10 mouse cellular contexts compared by ENCODE assay signal in the genomic region with DNA sequence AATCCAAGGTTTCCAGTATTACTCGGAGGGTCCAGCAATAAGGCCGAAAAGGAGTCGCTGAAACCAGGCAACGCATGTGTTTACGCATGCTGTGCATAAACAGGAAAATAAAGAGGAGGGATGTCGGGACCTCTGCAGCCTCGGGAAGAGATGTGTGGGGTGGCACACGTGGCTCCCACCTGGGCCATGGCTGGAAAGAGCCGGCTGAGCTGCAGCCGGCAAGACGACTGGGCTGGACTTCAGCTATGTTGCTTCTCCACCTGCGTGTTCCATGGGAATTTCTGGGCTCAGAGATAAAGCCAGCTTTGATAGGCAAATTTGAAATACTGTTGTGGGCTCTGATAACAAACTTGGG. TPM values are rescaled to one million over a fixed set of nuclear protein-coding genes. Genes with fewer than 3 reads are reported as not detected.
DNase-seq lines count a peak whose midpoint lies in the region; ATAC-seq lines count a peak whose summit lies in the region.
"Had no signal": no experiment of that assay in that cellular context is flagged by ENCODE, and none has a peak within 500 bp of the region (broad histone marks: within the 10 kb centered on the region; RNA-seq: fewer than 3 reads in every experiment).

No protein-coding gene starts in this region.

- H3K36me3 ChIP-seq in hindbrain, embryonic 10.5 days = no peaks in the 10 kb centered on the region
- no peaks in the 10 kb centered on the region for H3K36me3 ChIP-seq in hindbrain, embryonic 11.5 days (ENCODE audit: control insufficient read depth, insufficient read depth, low read length)
- no peaks in the 10 kb centered on the region for H3K36me3 ChIP-seq in hindbrain, embryonic 12.5 days
- no peaks in the 10 kb centered on the region for H3K36me3 ChIP-seq in intestine, embryonic 16.5 days (ENCODE audit: control insufficient read depth, insufficient read depth, low read length)
- no peaks in the 10 kb centered on the region for H3K36me3 ChIP-seq in neural tube, embryonic 12.5 days

- 24% methylated on average over 12 of the region's 12 CpGs for WGBS in hindbrain, embryonic 10.5 days
- WGBS in hindbrain, embryonic 11.5 days = 17% methylated on average over 12 of the region's 12 CpGs
- WGBS in hindbrain, embryonic 12.5 days = 25% methylated on average over 12 of the region's 12 CpGs
- WGBS in intestine, embryonic 16.5 days = 25% methylated on average over 12 of the region's 12 CpGs
- WGBS in neural tube, embryonic 12.5 days = 31% methylated on average over 12 of the region's 12 CpGs

- peak overlapping the region; percentile 62; the same call in 1 of the 2 replicates for H3K4me3 ChIP-seq in hindbrain, embryonic 10.5 days
- H3K4me3 ChIP-seq in hindbrain, embryonic 11.5 days (ENCODE audit: low read depth, low read length) = no peak overlapping the region
- H3K4me3 ChIP-seq in hindbrain, embryonic 12.5 days = no peak overlapping the region
- H3K4me3 ChIP-seq in intestine, embryonic 16.5 days (ENCODE audit: low read length) = no peak overlapping the region
- H3K4me3 ChIP-seq in neural tube, embryonic 12.5 days = no peak overlapping the region

- ATAC-seq in hindbrain, embryonic 11.5 days (ENCODE audit: low FRiP score) = no peak
- ATAC-seq in hindbrain, embryonic 12.5 days (ENCODE audit: low FRiP score) = no peak
- peak; percentile 12; the same call in 1 of the 2 replicates for ATAC-seq in intestine, embryonic 16.5 days
- ATAC-seq in neural tube, embryonic 12.5 days (ENCODE audit: low FRiP score, low read depth) = no peak
- no peak for ATAC-seq in megakaryocyte-erythroid progenitor cell, adult 5-6 weeks (replicated peaks; ENCODE audit: low FRiP score, low TSS enrichment, poor library complexity, severe bottlenecking)
- ATAC-seq: activated CD4-positive, CD25-positive, alpha-beta regulatory T cell, adult 4 months had no signal

- H3K27me3 ChIP-seq in hindbrain, embryonic 10.5 days (ENCODE audit: insufficient read depth, poor library complexity, severe bottlenecking) = peaks cover 84% of the 10 kb centered on the region
- H3K27me3 ChIP-seq in hindbrain, embryonic 11.5 days (ENCODE audit: control insufficient read depth, insufficient read depth, low read length) = peaks cover 35% of the 10 kb centered on the region
- H3K27me3 ChIP-seq in hindbrain, embryonic 12.5 days = peaks cover 57% of the 10 kb centered on the region
- H3K27me3 ChIP-seq in intestine, embryonic 16.5 days (replicated peaks; ENCODE audit: control insufficient read depth, insufficient read depth, low read length) = peaks cover 13% of the 10 kb centered on the region
- H3K27me3 ChIP-seq in neural tube, embryonic 12.5 days (replicated peaks) = peaks cover 49% of the 10 kb centered on the region

- H3K4me1 ChIP-seq in hindbrain, embryonic 10.5 days (replicated peaks) = peaks cover 36% of the 10 kb centered on the region
- no peaks in the 10 kb centered on the region; the same call in 1 of the 2 replicates for H3K4me1 ChIP-seq in hindbrain, embryonic 11.5 days (replicated peaks; ENCODE audit: control insufficient read depth, insufficient read depth, low read length)
- H3K4me1 ChIP-seq in hindbrain, embryonic 12.5 days = peaks cover 33% of the 10 kb centered on the region
- peaks cover 24% of the 10 kb centered on the region for H3K4me1 ChIP-seq in intestine, embryonic 16.5 days (ENCODE audit: control insufficient read depth, insufficient read depth, low read length)
- H3K4me1 ChIP-seq in neural tube, embryonic 12.5 days = peaks cover 31% of the 10 kb centered on the region

- no peak overlapping the region; the same call in 1 of the 2 replicates for H3K27ac ChIP-seq in hindbrain, embryonic 10.5 days
- no peak overlapping the region for H3K27ac ChIP-seq in hindbrain, embryonic 11.5 days (ENCODE audit: low read depth, low read length)
- H3K27ac ChIP-seq in hindbrain, embryonic 12.5 days = 0 out of 2 replicates have a peak overlapping the region, but pooled peaks have one; percentile 12
- no peak overlapping the region for H3K27ac ChIP-seq in intestine, embryonic 16.5 days (ENCODE audit: low read length)
- H3K27ac ChIP-seq in neural tube, embryonic 12.5 days = no peak overlapping the region

- H3K9ac ChIP-seq in hindbrain, embryonic 11.5 days (ENCODE audit: low read depth, low read length) = no peak overlapping the region
- no peak overlapping the region for H3K9ac ChIP-seq in hindbrain, embryonic 12.5 days
- H3K9ac ChIP-seq in intestine, embryonic 16.5 days (ENCODE audit: low read depth, low read length) = peak overlapping the region; percentile 64; the same call in 1 of the 2 replicates
- no peak overlapping the region for H3K9ac ChIP-seq in neural tube, embryonic 12.5 days

- DNase-seq in hindbrain, embryonic 10.5 days (ENCODE audit: low spot score) = no peak
- DNase-seq in hindbrain, embryonic 11.5 days (ENCODE audit: low spot score) = no peak
- DNase-seq in layer of hippocampus, adult 18-20 months (ENCODE audit: low spot score in 2 of 2) = no peak
- DNase-seq: spleen, adult 18-20 months; thymus, postnatal 25 days had no signal

- H3K4me2 ChIP-seq in hindbrain, embryonic 11.5 days (replicated peaks; ENCODE audit: low read depth, low read length) = no peak overlapping the region; the same call in 1 of the 2 replicates
- peak overlapping the region; percentile 72; the same call in 1 of the 2 replicates for H3K4me2 ChIP-seq in hindbrain, embryonic 12.5 days (replicated peaks)
- H3K4me2 ChIP-seq in intestine, embryonic 16.5 days (ENCODE audit: low read depth, low read length) = peak overlapping the region; percentile 86
- peak overlapping the region; percentile 78 for H3K4me2 ChIP-seq in neural tube, embryonic 12.5 days (replicated peaks)

- no peaks in the 10 kb centered on the region for H3K9me3 ChIP-seq in hindbrain, embryonic 10.5 days
- H3K9me3 ChIP-seq in hindbrain, embryonic 11.5 days (ENCODE audit: control insufficient read depth, low read length) = no peaks in the 10 kb centered on the region
- no peaks in the 10 kb centered on the region for H3K9me3 ChIP-seq in hindbrain, embryonic 12.5 days (replicated peaks)
- no peaks in the 10 kb centered on the region for H3K9me3 ChIP-seq in intestine, embryonic 16.5 days (ENCODE audit: control insufficient read depth, low read length)
- no peaks in the 10 kb centered on the region for H3K9me3 ChIP-seq in neural tube, embryonic 12.5 days

RNA-seq across cellular contexts. Expression of a gene that starts 0.9 kb away (rescaled TPM):
- 0.42 and 0.50 TPM in 2 replicates for polyA plus RNA-seq in hindbrain, embryonic 10.5 days (2016; fragmentation: Nextera tagmentation; extraction: Ambion mirVana)
- 0.25 and 0.82 TPM in 2 replicates for polyA plus RNA-seq in hindbrain, embryonic 11.5 days (2014; fragmentation: Nextera tagmentation; extraction: Ambion mirVana)
- polyA plus RNA-seq in hindbrain, embryonic 12.5 days (2016; fragmentation: Nextera tagmentation; extraction: Ambion mirVana) = 2.2 and 2.4 TPM in 2 replicates
- 1.6 and 1.7 TPM in 2 replicates for polyA plus RNA-seq in intestine, embryonic 16.5 days (2015; fragmentation: Nextera tagmentation; extraction: Ambion mirVana)
- polyA plus RNA-seq in neural tube, embryonic 12.5 days (2016; fragmentation: Nextera tagmentation; extraction: Ambion mirVana) = 1.5 and 1.7 TPM in 2 replicates
- total RNA-seq in megakaryocyte-erythroid progenitor cell, adult 5-6 weeks (2014; fragmentation: Nextera tagmentation) = 0.44 and 0.69 TPM in 2 replicates
- 0.33 and 0.46 TPM in 2 replicates for total RNA-seq in megakaryocyte-erythroid progenitor cell, adult 5-6 weeks (2017)
- 10 to 100 TPM; 18.3 to 18.6 TPM for total RNA-seq in layer of hippocampus, adult 18-20 months (2021)
